Mouse (Mus musculus): Measurements from ENCODE around the gene Dock8.

Dock8 gene

DNA sequence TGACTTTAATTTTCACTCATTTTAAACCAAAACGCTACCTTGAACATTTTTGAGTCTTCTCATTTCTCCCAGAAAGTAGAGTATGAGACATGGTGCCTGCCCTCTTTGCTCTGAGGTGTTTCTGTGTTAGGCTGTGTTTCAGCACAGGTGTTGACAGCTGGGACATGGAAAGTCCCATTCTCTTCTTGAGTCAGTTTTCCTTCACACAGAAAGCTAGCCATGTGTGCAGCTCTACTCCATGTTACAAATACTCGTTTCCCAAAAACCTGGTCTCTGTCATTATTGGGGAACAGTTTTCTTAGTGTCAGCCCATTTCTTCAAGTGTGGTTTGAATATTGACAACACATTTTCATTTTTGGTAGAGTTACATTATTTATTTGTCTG is 63.5 kb downstream of the Dock8 start:
- DNase-seq: no peak

DNA sequence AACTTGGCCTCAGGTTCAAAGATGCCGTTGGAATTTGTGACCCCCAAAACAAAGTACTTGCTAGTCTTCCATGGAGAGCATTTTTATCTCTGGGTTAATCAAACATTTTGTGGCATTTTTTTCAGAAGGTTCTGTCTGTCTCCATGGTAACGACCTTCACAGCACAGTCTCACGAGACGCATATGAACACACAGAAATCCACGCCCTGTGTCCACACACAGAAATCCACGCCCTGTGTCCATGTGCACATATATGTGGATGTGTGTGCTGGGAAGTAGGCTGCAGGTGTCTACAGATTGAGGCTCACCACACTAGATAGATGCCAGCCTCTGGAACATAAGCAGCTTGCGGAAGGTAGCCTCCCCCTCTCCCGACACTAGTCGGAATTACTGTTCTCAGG is 66.9 kb downstream of the Dock8 start:
- DNase-seq: no peak

GRCm38 (mm10) chr19:25068518-25068917 is 69.2 kb downstream of the Dock8 start:
- peak; percentile 80 for DNase-seq

DNA sequence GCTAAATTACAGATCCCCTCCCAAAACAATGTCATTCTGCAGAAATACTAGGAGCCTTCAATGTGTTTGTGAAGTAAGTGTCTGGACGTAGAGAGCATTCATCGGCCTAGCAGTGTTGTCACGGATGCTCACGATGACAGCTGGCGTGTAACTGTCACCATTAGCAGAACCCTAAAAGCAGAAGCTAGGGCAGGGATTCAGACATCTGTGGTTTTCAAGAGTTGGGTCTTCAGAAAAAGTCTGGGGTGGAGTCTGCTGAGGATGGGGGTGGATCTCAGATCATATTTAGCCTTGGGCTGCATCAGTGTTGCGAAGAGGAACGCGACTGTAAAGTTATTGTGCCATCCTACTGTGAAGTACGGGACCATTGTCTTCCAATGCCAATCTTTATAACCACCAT is 73.2 kb downstream of the Dock8 start:
- DNase-seq: peak; percentile 83

GRCm38 (mm10) chr19:25074741-25075140 is 75.4 kb downstream of the Dock8 start:
- DNase-seq: peak; percentile 90

DNA sequence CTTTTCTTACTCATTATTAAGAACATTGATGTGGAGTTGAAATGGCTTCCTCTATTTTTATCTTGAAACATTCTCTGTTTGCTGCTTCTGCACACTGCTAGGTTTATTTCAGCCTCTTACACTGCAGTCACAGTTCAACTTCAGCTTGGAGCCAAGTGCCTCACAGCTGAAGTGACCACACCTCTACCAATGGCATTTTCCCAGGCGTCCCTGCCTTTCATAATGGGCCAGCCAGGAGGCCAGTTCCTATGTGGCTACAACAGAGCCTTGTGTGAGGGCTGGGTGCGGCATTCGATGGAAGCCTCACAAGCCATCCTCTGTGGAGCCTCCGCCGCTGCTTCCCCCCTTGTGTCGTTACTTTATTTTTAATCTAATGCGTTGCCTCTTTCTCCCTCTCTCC is 78.3 kb downstream of the Dock8 start:
- DNase-seq: peak; percentile 79

DNA sequence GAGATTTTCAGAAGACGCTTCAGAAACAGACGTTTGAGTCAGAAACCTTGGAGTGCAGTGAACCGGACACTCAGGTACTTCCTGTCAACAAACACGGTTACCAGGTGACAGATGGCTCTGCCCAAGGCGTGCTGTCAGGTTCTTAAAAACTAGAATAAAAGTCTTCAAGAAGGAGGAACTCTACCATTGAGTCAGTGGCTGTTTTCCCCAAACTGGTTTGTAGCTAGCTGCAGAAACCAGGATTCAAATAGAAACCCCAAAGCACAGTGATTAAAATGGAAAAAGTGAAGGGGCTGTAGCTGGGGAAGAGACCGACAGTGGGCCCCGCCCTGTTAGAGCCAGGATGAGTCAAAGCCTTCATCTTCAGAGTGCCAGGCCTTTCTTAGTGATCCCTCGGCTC is 78.8 kb downstream of the Dock8 start:
- DNase-seq: peak; percentile 28

DNA sequence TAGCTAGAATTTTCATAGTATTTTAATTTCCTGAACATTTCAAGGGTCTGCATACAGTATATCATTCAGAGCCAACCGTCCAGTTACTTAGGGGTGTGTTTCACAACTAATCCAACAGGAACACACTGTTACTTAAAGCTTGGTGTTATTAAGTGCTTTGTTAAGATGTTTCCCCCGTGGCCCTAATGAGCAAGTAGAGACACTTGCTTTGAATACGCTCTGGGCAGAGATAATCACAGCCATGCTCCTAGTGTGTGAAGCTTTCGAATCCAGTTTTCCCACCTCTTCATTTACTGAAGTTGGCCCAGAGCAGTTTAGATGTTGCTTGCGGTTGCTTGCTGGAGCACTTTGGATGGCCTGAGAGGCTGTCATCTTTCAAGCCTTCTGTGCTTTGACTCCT is 80.8 kb downstream of the Dock8 start:
- no peak for DNase-seq

DNA sequence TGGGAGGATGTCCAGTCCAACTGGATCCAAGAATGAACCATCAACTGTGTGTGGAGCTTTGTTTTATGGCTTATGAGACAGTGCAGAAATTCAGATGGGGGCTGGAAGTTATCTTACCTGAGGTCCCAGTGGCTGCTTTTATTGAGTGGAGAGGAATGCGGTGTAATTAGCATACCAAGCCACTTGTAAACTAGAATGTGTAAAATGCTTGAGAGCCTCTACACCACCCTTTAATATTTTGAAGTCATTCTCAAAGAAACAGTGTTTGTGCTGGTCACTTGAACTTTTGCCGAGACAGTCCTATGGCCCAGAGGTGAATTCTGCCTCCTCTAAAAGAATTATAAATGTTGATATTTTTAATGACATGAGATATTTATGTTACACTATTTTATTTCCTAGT is 83.5 kb downstream of the Dock8 start:
- peak; percentile 1 for DNase-seq

DNA sequence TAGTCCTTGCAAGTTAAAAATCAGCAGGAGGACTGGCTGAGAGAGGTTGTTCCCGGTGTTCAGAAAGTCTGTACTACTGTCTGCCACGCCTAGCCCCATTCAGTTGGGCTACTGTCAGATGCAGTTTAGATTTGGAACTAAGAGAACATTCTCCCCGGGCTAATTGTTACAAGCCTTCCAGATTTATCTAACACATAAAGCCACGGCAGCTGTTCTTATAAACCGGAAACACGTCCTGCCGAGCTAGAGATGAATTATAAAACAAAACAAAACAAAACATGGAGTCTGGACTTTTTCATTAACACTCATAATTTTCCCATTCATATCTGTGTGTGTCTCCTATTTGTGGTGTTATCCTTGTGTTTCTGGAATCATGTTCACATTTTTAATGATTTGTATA is 87.8 kb downstream of the Dock8 start:
- DNase-seq: peak; percentile 60

DNA sequence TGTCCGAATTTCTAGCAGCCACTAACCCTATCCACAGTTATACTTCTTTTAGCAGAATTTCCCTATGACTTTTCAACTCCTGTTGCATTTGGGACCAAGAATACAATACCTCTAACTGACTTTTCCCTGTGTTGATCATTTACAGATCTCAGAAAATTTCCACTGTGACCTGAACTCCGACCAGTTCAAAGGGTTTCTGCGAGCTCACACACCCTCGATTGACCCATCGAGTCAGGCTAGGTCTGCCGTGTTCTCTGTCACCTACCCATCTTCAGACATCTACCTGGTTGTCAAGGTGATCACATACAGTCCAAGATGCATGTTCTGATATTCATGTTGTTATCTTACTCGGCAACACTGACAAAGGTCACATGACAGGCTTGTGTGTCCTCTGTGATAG is 90.4 kb downstream of the Dock8 start:
- DNase-seq: peak; percentile 52

DNA sequence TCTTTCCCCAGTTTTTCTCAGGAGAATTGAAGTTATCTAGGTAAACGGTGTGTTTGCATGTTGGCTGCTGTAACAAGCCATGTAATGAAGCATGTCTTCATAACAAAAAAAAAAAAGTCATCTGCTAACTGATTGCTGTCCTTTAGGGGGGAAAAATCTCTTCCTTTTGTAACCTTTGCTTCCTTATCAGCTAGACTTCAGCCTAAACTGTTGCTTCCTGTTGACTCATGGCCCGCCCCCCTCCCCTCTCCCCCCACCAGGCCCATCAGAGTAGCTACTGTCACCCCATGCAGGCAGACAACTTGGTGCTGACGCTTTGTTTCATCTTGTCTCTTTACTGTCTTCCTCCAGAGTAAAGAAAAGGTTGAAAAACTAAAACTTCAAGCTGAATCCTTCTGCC is 95.8 kb downstream of the Dock8 start:
- no peak for DNase-seq

GRCm38 (mm10) chr19:25096316-25096715 is 97.0 kb downstream of the Dock8 start:
- no peak for DNase-seq

DNA sequence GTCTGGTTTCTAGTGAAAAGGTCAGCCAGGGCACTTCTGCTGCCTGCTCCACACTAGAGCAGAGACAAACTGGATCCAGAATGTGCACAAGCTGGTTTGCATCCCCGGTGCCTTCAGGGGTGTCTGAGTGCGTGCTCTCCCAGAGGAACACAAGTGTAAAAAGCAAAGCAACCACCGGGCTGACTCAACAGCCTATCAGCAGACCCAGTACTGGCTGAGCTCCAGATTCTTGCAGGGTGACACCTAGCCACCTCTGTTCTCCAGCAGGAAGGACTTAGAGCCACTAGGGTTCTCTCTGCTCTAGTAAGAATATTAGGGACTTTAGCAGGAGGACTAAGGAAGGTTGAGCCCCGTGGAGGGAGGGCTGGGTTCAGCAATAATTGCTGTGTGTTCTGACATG is 97.7 kb downstream of the Dock8 start:
- DNase-seq: no peak

GRCm38 (mm10) chr19:25097506-25097905 is 98.2 kb downstream of the Dock8 start:
- no peak for DNase-seq

GRCm38 (mm10) chr19:25097951-25098350 is 98.6 kb downstream of the Dock8 start:
- DNase-seq: no peak

DNA sequence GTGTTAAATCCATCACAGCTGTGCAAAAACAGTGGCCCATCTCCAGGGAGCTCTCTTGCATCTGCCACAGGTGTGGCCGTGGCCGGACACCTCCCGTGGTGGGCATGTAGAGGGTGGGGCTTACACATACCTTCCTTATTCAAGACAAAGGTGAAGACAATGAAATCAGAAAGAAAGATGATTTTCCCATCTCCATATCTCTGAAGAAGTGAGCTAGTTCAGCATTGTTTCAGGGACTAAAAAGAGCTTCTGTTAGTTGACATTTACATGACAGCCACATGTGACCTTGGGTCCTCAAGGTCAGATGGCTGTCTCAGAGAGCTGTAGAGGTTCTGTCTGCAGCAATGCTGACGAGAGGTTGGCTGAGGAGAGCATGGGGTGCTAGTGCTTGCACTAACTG is 99.6 kb downstream of the Dock8 start:
- DNase-seq: no peak

- no peak for DNase-seq
These were observed 106.3 kb downstream of the Dock8 start for GRCm38 (mm10) chr19:25105682-25106081.

DNA sequence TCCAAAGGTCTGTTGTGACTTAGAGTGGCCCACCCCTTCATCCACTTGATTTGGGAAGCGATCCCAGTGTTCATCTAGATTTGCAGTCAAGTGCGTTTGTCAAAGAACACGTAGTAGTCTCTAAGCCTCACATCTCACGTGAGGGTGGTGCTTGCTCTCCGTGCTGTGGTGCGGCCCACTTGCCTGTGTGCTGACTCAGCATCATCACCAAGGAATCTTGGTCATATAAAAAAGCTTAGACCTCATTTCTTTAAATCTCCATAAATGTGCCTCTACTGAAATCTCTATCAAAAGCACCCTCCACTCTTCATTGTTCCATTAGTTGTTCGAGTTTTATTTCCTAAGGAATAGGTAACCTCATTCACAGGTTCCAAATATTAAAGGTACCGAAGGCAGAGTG is 107.0 kb downstream of the Dock8 start:
- peak; percentile 24 for DNase-seq

GRCm38 (mm10) chr19:25107417-25107816 is 108.1 kb downstream of the Dock8 start:
- DNase-seq: no peak

DNA sequence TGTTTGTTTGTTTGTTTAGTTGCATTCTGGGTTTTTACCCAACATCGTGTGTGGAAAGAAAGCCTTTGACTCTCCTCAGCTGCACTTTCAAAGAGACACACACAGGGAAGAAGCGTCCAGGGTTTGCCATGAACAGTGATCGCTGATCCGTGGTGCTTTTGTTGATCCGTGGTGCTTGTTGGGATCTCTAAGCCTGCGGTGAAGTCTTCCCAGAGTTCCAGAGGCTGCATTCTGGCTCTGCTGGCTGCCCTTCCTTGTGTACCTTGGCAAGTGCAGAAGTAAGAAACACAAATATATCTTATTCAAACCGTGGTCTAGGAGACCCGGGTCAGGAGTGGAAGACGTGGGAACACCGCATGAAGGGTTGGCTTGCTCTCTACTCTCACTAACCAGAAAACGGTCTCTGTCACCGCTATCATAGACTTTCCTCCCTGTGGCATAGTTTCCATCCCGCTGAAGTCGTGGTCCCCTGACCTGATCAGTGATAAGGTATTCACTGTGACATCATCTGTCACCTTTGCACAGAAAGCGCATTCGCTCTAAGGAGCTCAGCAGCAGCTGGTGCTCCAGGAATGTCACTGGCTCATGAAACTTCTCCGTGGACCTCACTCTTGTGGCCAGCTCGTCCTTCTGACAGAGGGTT is 112.4 kb downstream of the Dock8 start:
- DNase-seq: no peak

GRCm38 (mm10) chr19:25116981-25117380 is 117.6 kb downstream of the Dock8 start:
- DNase-seq: no peak

GRCm38 (mm10) chr19:25122417-25122816 is 123.1 kb downstream of the Dock8 start:
- DNase-seq: no peak

DNA sequence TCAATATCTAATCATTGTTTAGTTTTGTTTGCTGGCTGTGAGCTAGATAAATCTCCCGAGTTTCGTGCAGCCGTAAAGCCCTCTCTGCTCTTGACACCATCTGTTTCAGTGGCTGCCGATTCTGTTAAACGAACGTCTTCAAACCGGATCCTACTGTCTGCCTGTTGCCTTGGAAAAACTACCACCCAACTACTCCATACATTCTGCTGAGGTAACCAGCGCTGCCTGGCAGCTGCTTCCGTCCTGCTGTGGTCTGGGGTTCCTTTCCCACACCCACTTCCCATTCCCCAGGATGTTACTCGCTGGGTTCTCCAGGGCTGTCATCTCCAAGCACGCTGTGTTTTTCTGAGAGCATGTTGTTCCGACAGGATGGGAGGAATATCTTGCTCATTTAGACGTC is 123.7 kb downstream of the Dock8 start:
- peak; percentile 98 for DNase-seq

- DNase-seq: no peak
These were observed 124.1 kb downstream of the Dock8 start for GRCm38 (mm10) chr19:25123461-25123860.

GRCm38 (mm10) chr19:25132322-25132721 is 133.0 kb downstream of the Dock8 start:
- no peak for DNase-seq

Measured in heart, adult 11 months (tissue).